Mouse (Mus musculus) stomach, embryonic 14.5 days (tissue): ENCODE measurements at regions not wholly inside any gene's neighbourhood (a gene's known extent, or its start where the extent isn't known, plus 50 kb on each side); places are given as distances from the start of the nearest gene placed in this dataset.
A peak's percentile ranks its signal among the peaks of the same experiment; 100 is the strongest.
"Not testable (repeated sequence)": the region's sequence is repeated elsewhere in the genome, so short reads cannot be mapped to it uniquely, and the experiment has no call there.

Experiments used
- ATAC-seq: fragments of 200-750 bp; cut with Nextera tagmentation; 2 replicates; pipeline ENCODE4 v1.8.0; 2017; ENCODE audit warnings: low read depth, moderate TSS enrichment; ENCODE audit not compliant: insufficient number of reproducible peaks, insufficient read depth, low FRiP score
- H3K27ac ChIP-seq: fragments of 300-500 bp; sonication (generic); 2 replicates; pipeline ENCODE4 v1.5.1; 2014; ENCODE audit warnings: mild to moderate bottlenecking, low read length, moderate library complexity, mixed read lengths
- H3K27me3 ChIP-seq: fragments of 300-500 bp; sonication (generic); 2 replicates; pipeline ENCODE4 v1.6.1; 2014; ENCODE audit warnings: low read length, control low read depth, mixed read lengths; ENCODE audit not compliant: control insufficient read depth, insufficient read depth
- H3K36me3 ChIP-seq: fragments of 300-500 bp; sonication (generic); 2 replicates; pipeline ENCODE4 v1.6.1; 2014; ENCODE audit warnings: mild to moderate bottlenecking, control low read depth, low read length, moderate library complexity, mixed read lengths; ENCODE audit not compliant: control insufficient read depth, insufficient read depth
- H3K4me1 ChIP-seq: fragments of 300-500 bp; sonication (generic); 2 replicates; pipeline ENCODE4 v1.6.1; 2014; ENCODE audit warnings: low read length, control low read depth, mixed read lengths; ENCODE audit not compliant: control insufficient read depth, insufficient read depth
- H3K4me2 ChIP-seq: fragments of 300-500 bp; sonication (generic); replicated peaks from 2 replicates; pipeline ENCODE4 v1.6.1; 2014; ENCODE audit warnings: low read depth, low read length, control low read depth
- H3K4me3 ChIP-seq: fragments of 300-500 bp; sonication (generic); 2 replicates; pipeline ENCODE4 v1.5.1; 2014; ENCODE audit warnings: low read depth, low read length, control low read depth
- H3K9ac ChIP-seq: fragments of 300-500 bp; sonication (generic); replicated peaks from 2 replicates; pipeline ENCODE4 v1.6.1; 2014; ENCODE audit warnings: low read depth, mild to moderate bottlenecking, control low read depth, low read length, moderate library complexity, mixed read lengths
- H3K9me3 ChIP-seq: fragments of 300-500 bp; sonication (generic); 2 replicates; pipeline ENCODE4 v1.6.1; 2016; ENCODE audit warnings: low read depth, low read length, control low read depth; ENCODE audit not compliant: control insufficient read depth
- WGBS: fragments of 180-500 bp; shearing (Covaris S2); extraction: QIAGEN DNeasy Blood & Tissue Kit; methylation state at CpG from one replicate; pipeline ENCODE4 v1.1.7; 2014; 5-methylcytosine and 5-hydroxymethylcytosine counted together

DNA sequence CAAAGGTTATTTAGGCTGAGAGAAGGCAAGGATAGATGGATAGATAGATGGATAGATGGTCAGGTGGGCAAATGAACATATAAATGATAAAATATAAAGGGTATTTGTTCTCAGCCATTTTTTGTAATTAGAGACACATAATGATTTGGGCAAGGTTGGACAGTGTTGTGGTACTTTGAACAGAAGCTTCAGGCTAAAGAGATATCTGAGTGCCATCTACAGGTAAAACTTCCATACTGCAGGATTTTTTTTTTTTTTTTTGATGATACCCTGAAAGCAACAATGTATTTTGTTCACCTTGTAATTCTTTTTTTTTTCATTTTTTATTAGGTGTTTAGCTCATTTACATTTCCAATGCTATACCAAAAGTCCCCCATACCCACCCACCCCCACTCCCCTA is 110.1 kb upstream of the Trabd2b start:
- H3K27me3 ChIP-seq: no peaks in the 10 kb centered on the region
- no peak for ATAC-seq
- no peaks in the 10 kb centered on the region for H3K9me3 ChIP-seq

DNA sequence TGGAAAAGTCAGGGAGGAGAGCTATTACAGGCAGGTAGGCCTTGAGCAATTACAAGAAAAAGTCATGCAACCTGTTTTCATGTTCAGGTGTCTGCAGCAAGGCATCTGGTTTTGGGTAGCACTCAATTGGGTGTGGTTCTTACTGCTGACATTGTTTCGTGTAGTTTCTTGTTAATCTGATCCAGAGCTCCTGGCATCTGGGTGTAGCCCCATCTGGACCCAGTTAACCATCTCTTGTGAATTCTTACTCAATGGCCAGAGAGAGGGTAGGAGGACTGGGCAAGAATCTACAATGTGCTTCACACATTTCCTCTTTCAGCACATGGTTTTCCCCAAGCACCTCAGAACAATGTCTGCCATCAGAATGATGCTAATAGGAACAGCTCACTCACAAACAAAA is 108.0 kb upstream of the Trabd2b start:
- H3K4me2 ChIP-seq, H3K36me3 ChIP-seq, ATAC-seq, H3K27ac ChIP-seq, H3K9ac ChIP-seq, H3K4me3 ChIP-seq, H3K4me1 ChIP-seq, H3K9me3 ChIP-seq, H3K27me3 ChIP-seq: not testable (repeated sequence)
- 44% methylated on average over 1 of the region's 1 CpGs for WGBS

More for the DNA sequence above, 110.1 kb upstream of the Trabd2b start:
- no peak overlapping the region for H3K9ac ChIP-seq
- H3K4me3 ChIP-seq: no peak overlapping the region
- no peak overlapping the region for H3K27ac ChIP-seq
- no peaks in the 10 kb centered on the region for H3K4me1 ChIP-seq
- no peak overlapping the region for H3K4me2 ChIP-seq
- H3K36me3 ChIP-seq: no peaks in the 10 kb centered on the region

DNA sequence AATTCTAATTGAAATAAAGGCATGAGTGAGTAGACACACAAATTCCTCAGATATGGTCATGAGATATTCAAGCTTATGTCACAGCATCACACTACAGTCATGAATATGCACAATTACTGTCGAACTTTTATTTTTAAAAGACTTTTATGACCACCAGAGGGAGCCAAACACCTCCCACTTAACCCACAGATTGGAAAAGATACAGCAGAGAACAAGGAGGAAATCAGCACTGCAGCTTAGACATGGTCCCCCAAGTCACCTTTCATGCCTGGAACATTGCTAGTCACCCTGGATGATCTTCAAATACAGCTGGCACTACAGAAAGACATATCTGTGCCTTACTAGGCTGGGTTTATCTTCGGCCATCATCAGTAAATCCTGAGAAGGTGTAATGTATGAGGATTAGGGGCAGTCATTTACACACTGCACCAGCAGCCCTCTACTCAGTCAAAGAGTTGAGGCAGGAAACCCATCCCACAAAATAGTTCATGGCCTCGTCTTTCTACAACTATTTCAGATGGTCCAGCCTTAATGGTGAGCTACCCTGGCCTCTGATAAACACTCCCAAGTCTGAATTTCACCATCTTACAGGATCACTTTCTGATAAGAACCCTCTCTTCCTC is 106.0 kb upstream of the Trabd2b start:
- H3K9ac ChIP-seq: no peak overlapping the region
- H3K4me1 ChIP-seq: no peaks in the 10 kb centered on the region
- no peaks in the 10 kb centered on the region for H3K27me3 ChIP-seq
- H3K9me3 ChIP-seq: no peaks in the 10 kb centered on the region
- peak; percentile 23; the same call in 1 of the 2 replicates for ATAC-seq
- no peak overlapping the region for H3K4me2 ChIP-seq
- H3K36me3 ChIP-seq: no peaks in the 10 kb centered on the region
- H3K4me3 ChIP-seq: no peak overlapping the region
- WGBS: 39% methylated on average over 3 of the region's 3 CpGs
- no peak overlapping the region for H3K27ac ChIP-seq

DNA sequence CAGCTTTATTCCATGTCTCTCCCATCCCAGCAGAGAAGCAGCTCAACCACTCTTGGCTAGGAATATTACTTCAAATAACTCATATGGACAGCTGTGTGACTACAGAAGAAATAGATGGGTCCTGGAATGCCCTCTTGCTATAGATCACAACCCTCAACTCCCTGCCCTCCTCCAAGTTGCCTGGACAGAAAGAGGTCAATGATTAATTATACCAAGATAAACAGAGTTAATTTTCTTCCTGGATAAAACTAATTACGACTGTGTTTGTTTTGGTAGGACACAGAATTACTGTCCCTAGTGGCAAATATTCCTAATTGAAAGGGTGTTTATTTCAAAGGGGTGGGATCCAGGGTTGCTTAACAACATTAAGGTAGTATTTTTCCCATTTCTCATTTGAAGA is 101.9 kb upstream of the Trabd2b start:
- Histone ChIP-seq H3K27ac (no peak overlapping the region), H3K4me2 (no peak overlapping the region), H3K36me3 (no peaks in the 10 kb centered on the region), H3K9ac (no peak overlapping the region), H3K4me3 (no peak overlapping the region), H3K4me1 (no peaks in the 10 kb centered on the region), H3K27me3 (no peaks in the 10 kb centered on the region), H3K9me3 (no peaks in the 10 kb centered on the region)
- no peak for ATAC-seq
- WGBS: 22% methylated on average over 1 of the region's 1 CpGs

DNA sequence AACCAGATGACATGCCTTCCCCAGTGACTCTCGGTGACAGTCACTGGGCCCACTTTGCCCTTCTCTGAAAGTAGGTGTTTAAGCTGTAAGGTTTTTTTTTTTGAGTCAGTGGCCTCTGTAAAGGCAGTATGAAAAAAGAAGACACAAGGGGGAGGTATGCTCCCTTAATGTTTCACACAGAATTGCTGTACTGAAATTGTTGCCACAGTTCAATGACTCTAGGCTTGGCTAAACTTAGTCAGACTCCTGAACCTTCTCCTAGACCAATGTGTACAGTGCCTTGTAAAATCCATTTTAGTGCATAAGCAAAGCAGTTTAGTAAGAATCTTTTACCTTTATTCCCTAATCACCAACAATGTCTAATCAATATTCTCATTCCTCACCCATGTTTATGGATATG is 99.0 kb upstream of the Trabd2b start:
- H3K9ac ChIP-seq: no peak overlapping the region
- ATAC-seq: no peak
- H3K9me3 ChIP-seq: no peaks in the 10 kb centered on the region
- no peaks in the 10 kb centered on the region for H3K27me3 ChIP-seq
- H3K4me3 ChIP-seq: no peak overlapping the region
- H3K4me1 ChIP-seq: no peaks in the 10 kb centered on the region
- WGBS: 74% methylated on average over 1 of the region's 1 CpGs
- no peak overlapping the region for H3K4me2 ChIP-seq
- no peak overlapping the region for H3K27ac ChIP-seq
- no peaks in the 10 kb centered on the region for H3K36me3 ChIP-seq

DNA sequence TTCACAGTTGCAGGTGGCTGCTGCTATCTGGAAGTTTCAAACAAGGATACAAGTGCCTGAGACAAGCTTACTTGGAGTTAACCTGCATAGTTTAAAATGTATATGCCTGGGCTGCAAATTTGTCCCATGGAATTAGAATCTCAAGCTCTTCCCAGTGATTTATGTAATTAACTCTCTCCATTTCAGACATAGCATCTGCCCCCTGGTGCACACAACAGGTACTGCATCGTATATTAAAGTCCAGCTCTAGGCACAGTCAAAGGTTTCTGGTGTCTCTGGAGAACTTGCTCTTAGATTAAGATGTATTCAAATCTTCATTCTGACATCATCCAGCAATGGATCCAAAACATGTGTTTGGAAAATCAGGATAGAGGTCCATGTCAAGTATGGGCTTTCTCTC is 98.0 kb upstream of the Trabd2b start:
- Histone ChIP-seq H3K4me1 (no peaks in the 10 kb centered on the region), H3K27me3 (no peaks in the 10 kb centered on the region), H3K9me3 (no peaks in the 10 kb centered on the region), H3K9ac (no peak overlapping the region), H3K4me2 (no peak overlapping the region), H3K4me3 (no peak overlapping the region), H3K36me3 (no peaks in the 10 kb centered on the region), H3K27ac (no peak overlapping the region)
- 2% methylated on average over 1 of the region's 1 CpGs for WGBS
- ATAC-seq: no peak

DNA sequence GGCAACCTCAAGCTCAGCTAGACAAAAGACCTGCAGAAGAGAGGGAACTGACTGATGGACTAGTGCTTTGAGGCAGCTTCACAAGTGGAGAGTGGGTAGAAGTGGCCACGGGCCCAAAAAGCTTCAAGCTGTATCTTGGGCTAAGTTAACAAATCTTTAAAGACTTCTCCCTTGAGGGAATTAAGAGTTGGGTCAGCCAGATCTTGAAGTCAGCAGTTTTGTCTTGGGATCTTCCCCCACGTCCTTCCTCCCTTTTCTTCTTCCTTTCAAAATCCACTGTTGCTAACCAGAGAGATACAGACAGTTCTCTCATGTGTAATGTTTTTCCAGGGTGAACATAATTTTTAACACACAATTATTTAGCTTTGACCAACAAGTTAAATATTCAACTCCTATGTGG is 91.5 kb upstream of the Trabd2b start:
- no peak overlapping the region for H3K27ac ChIP-seq
- no peaks in the 10 kb centered on the region for H3K36me3 ChIP-seq
- no peaks in the 10 kb centered on the region for H3K27me3 ChIP-seq
- no peak overlapping the region for H3K9ac ChIP-seq
- WGBS: 68% methylated on average over 2 of the region's 2 CpGs
- no peaks in the 10 kb centered on the region for H3K9me3 ChIP-seq
- no peak overlapping the region for H3K4me3 ChIP-seq
- no peaks in the 10 kb centered on the region for H3K4me1 ChIP-seq
- H3K4me2 ChIP-seq: no peak overlapping the region
- no peak for ATAC-seq

DNA sequence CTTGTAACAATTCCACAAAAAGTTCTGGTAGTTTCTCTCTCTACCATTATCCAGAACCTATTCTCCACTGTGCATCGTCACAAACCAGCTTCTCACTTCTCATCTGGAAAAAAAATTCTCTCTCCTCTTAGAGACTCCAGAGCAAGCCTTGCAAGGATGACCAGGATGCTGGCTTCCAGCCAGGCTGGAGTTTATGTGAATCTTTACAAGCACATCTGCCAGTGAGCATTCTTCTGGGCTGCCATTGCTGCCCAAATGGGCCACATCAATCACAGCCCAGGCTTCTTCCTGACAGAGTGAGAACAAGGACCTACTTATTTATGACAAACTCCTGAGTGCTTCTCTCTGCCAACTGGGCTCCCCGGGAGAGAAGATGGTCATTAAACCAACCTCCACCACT is 91.0 kb upstream of the Trabd2b start:
- no peaks in the 10 kb centered on the region for H3K4me1 ChIP-seq
- 36% methylated on average over 2 of the region's 2 CpGs for WGBS

DNA sequence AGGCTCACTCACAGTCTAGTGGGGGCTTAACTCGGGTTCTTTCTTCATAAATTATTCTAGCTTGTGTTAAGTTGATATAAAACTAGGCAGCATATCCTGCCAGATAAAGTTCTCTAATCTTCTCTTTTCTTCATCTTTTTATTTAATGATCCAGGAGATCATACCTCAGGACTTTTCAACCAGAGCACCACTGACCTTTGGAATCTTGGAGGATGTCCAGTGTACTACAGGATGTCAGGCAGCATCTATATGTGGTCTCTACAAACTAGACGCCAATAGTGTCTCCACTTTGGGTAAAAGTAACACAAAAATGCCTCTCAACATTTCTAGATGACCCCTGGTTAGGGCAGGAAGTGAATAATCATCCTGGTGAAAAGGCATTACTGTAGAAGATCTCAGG is 89.4 kb upstream of the Trabd2b start:
- no peak overlapping the region for H3K27ac ChIP-seq
- no peaks in the 10 kb centered on the region for H3K9me3 ChIP-seq
- no peak for ATAC-seq
- no peak overlapping the region for H3K9ac ChIP-seq
- H3K4me3 ChIP-seq: no peak overlapping the region
- no peak overlapping the region for H3K4me2 ChIP-seq
- H3K4me1 ChIP-seq: no peaks in the 10 kb centered on the region
- no peaks in the 10 kb centered on the region for H3K36me3 ChIP-seq
- no peaks in the 10 kb centered on the region for H3K27me3 ChIP-seq
- WGBS: 81% methylated on average over 2 of the region's 2 CpGs

More for the DNA sequence above, 91.0 kb upstream of the Trabd2b start:
- Histone ChIP-seq H3K27me3 (no peaks in the 10 kb centered on the region), H3K9ac (no peak overlapping the region), H3K9me3 (no peaks in the 10 kb centered on the region), H3K36me3 (no peaks in the 10 kb centered on the region), H3K4me3 (no peak overlapping the region), H3K4me2 (no peak overlapping the region), H3K27ac (no peak overlapping the region)
- no peak for ATAC-seq
